Comparison of ENCODE assay signal across 8 mouse cellular contexts in the genomic region with DNA sequence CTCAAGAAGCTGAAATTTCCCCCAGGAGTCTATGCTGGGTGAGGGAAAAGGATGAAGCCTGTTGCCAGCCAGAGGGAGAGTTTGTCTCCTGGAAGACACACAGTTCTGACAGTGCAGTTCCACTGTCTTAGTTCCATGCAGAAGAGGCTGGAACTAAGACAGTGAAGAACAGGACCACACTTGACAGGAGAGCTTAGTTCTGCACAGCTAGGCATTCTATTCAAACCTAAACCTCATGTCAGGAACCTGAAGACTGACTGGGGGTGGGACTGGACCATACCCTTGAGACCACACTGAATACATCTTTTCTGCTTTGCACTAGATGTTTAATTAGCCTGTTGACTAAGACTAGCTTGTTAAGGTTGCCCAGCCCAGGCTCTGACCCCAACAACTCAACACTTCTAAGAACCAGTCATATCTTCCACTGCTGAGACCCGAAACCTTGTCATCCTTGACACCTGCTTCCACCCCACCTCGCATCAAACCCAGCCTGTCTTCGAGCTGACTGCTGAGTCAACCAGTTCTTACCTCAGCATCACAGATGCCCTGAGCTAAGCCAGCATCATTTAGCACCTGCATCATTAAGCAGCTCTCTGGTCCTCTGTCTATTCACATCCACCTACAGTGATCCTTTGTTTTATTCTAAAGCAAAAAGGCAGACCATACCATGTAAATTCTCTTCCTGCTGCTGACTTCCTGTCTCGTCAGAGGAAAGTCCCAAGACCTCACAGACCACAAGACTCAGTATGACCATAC. TPM values are rescaled to one million over a fixed set of nuclear protein-coding genes. Genes with fewer than 3 reads are reported as not detected.
DNase-seq lines count a peak whose midpoint lies in the region; ATAC-seq lines count a peak whose summit lies in the region.

TSS of gene Coq8a (minus strand) at position 644 of the 756 bp plus-strand sequence.

- H3K4me1 ChIP-seq in midbrain, embryonic 11.5 days (ENCODE audit: control insufficient read depth, insufficient read depth, low read length): peaks cover 4% of the 10 kb centered on the region; the same call in 1 of the 2 replicates
- peaks cover 9% of the 10 kb centered on the region for H3K4me1 ChIP-seq in midbrain, embryonic 16.5 days (ENCODE audit: control insufficient read depth, insufficient read depth, low read length)
- peaks cover 2% of the 10 kb centered on the region for H3K4me1 ChIP-seq in hindbrain, embryonic 11.5 days (replicated peaks; ENCODE audit: control insufficient read depth, insufficient read depth, low read length)

- H3K36me3 ChIP-seq in midbrain, embryonic 11.5 days (ENCODE audit: control insufficient read depth, insufficient read depth, low read length): no peaks in the 10 kb centered on the region
- no peaks in the 10 kb centered on the region for H3K36me3 ChIP-seq in midbrain, embryonic 16.5 days (ENCODE audit: control insufficient read depth, insufficient read depth, low read length)
- H3K36me3 ChIP-seq in hindbrain, embryonic 11.5 days (ENCODE audit: control insufficient read depth, insufficient read depth, low read length): no peaks in the 10 kb centered on the region

- DNase-seq in adrenal gland, adult 18-20 months (ENCODE audit: low spot score in 2 of 2): no peak
- DNase-seq in adrenal gland, adult (ENCODE audit: inconsistent age in 2 of 2, low spot score in 1 of 2): no peak
- DNase-seq in midbrain, embryonic 11.5 days (ENCODE audit: low spot score, missing footprints): peak; percentile 45
- no peak for DNase-seq in heart, postnatal 25 days (ENCODE audit: low spot score)
- DNase-seq in spleen, postnatal 36 days (ENCODE audit: low spot score in 2 of 2): peak; percentile 73 to 78
- no peak for DNase-seq in hindbrain, embryonic 11.5 days (ENCODE audit: low spot score)
- DNase-seq in cerebellum, postnatal 36 days: no peak

- H3K4me3 ChIP-seq in midbrain, embryonic 11.5 days (ENCODE audit: low read depth, low read length): no peak within 1 kb of the TSS
- no peak within 1 kb of the TSS for H3K4me3 ChIP-seq in midbrain, embryonic 16.5 days (ENCODE audit: low read depth, low read length)
- H3K4me3 ChIP-seq in hindbrain, embryonic 11.5 days (ENCODE audit: low read depth, low read length): no peak within 1 kb of the TSS

- intact Hi-C loops in heart, postnatal 25 days (cut with DNase I): no loop called here

- no peak within 1 kb of the TSS for H3K9ac ChIP-seq in midbrain, embryonic 11.5 days (ENCODE audit: low read length)
- H3K9ac ChIP-seq in midbrain, embryonic 16.5 days (ENCODE audit: low read depth, low read length): no peak within 1 kb of the TSS
- no peak within 1 kb of the TSS for H3K9ac ChIP-seq in hindbrain, embryonic 11.5 days (ENCODE audit: low read depth, low read length)

- H3K27ac ChIP-seq in midbrain, embryonic 11.5 days (ENCODE audit: low read depth, low read length): no peak within 1 kb of the TSS
- H3K27ac ChIP-seq in midbrain, embryonic 16.5 days (ENCODE audit: low read length): no peak within 1 kb of the TSS
- no peak within 1 kb of the TSS for H3K27ac ChIP-seq in hindbrain, embryonic 11.5 days (ENCODE audit: low read depth, low read length)

- no peaks in the 10 kb centered on the region for H3K9me3 ChIP-seq in midbrain, embryonic 11.5 days (ENCODE audit: control insufficient read depth, low read length)
- no peaks in the 10 kb centered on the region for H3K9me3 ChIP-seq in midbrain, embryonic 16.5 days (replicated peaks; ENCODE audit: control insufficient read depth, low read length, poor library complexity, severe bottlenecking)
- no peaks in the 10 kb centered on the region for H3K9me3 ChIP-seq in hindbrain, embryonic 11.5 days (ENCODE audit: control insufficient read depth, low read length)

- 67% methylated on average over 4 of the region's 4 CpGs for WGBS in midbrain, embryonic 11.5 days
- WGBS in midbrain, embryonic 16.5 days: 81% methylated on average over 4 of the region's 4 CpGs
- WGBS in hindbrain, embryonic 11.5 days: 79% methylated on average over 4 of the region's 4 CpGs

- H3K27me3 ChIP-seq in midbrain, embryonic 11.5 days (ENCODE audit: control insufficient read depth, insufficient read depth, low read length): no peaks in the 10 kb centered on the region
- H3K27me3 ChIP-seq in midbrain, embryonic 16.5 days (ENCODE audit: control insufficient read depth, insufficient read depth, low read depth, low read length): peaks cover 6% of the 10 kb centered on the region; the same call in 1 of the 2 replicates
- no peaks in the 10 kb centered on the region for H3K27me3 ChIP-seq in hindbrain, embryonic 11.5 days (ENCODE audit: control insufficient read depth, insufficient read depth, low read length)

- no peak within 1 kb of the TSS for H3K4me2 ChIP-seq in midbrain, embryonic 11.5 days
- no peak within 1 kb of the TSS for H3K4me2 ChIP-seq in midbrain, embryonic 16.5 days (ENCODE audit: low read length)
- H3K4me2 ChIP-seq in hindbrain, embryonic 11.5 days (replicated peaks; ENCODE audit: low read depth, low read length): no peak within 1 kb of the TSS

- ATAC-seq in midbrain, embryonic 11.5 days (ENCODE audit: low FRiP score): no peak
- no peak for ATAC-seq in midbrain, embryonic 16.5 days
- ATAC-seq in hindbrain, embryonic 11.5 days (ENCODE audit: low FRiP score): no peak

RNA-seq across cellular contexts. Expression of gene Coq8a, which starts in this region (rescaled TPM):
- total RNA-seq in adrenal gland, adult 18-20 months (2021): 100 to 1,000 TPM; 319 to 568 TPM
- polyA plus RNA-seq in midbrain, embryonic 11.5 days (2014; fragmentation: Nextera tagmentation; extraction: Ambion mirVana): 0.93 and 1.8 TPM in 2 replicates
- polyA plus RNA-seq in midbrain, embryonic 16.5 days (2015; fragmentation: Nextera tagmentation; extraction: Ambion mirVana): 2.7 and 3.2 TPM in 2 replicates
- total RNA-seq in heart, postnatal 25 days (2021): 100 to 1,000 TPM; 810 to 852 TPM
- polyA plus RNA-seq in hindbrain, embryonic 11.5 days (2014; fragmentation: Nextera tagmentation; extraction: Ambion mirVana): 1.7 and 2.3 TPM in 2 replicates

Comparison
In these comparisons a context has a peak if more than half of its experiments do, and no peak if none do; other contexts are left out.
1. DNase-seq: peak in midbrain, embryonic 11.5 days (single experiment) and spleen, postnatal 36 days (2 of 2); none in adrenal gland, adult 18-20 months (0 of 2), adrenal gland, adult (0 of 2), heart, postnatal 25 days (single experiment), hindbrain, embryonic 11.5 days (single experiment) and cerebellum, postnatal 36 days (0 of 2).